Mouse (Mus musculus) midbrain, postnatal 0 days (tissue): Measurements from ENCODE around the gene Dtx4. TPM values are rescaled to one million over a fixed set of nuclear protein-coding genes. Genes with fewer than 3 reads are reported as not detected.

Experiments used
- ATAC-seq: fragments of 200-750 bp; cut with Nextera tagmentation; 2 replicates; pipeline ENCODE4 v1.8.0; 2017; ENCODE audit warnings: moderate number of reproducible peaks, mild to moderate bottlenecking, moderate TSS enrichment, moderate library complexity; ENCODE audit not compliant: low FRiP score
- DNase-seq: peaks from one replicate; pipeline ENCODE4 v3.0.0-alpha.2; 2015; ENCODE audit warnings: low spot score
- H3K27ac ChIP-seq: fragments of 300-500 bp; sonication (generic); 2 replicates; pipeline ENCODE4 v1.5.1; 2014; ENCODE audit warnings: low read depth, mild to moderate bottlenecking, low read length, mixed read lengths
- H3K27me3 ChIP-seq: fragments of 300-500 bp; sonication (generic); 2 replicates; pipeline ENCODE4 v1.6.1; 2014; ENCODE audit warnings: low read length, control low read depth, mixed read lengths; ENCODE audit not compliant: insufficient read depth
- H3K36me3 ChIP-seq: fragments of 300-500 bp; sonication (generic); 2 replicates; pipeline ENCODE4 v1.6.1; 2014; ENCODE audit warnings: low read length, control low read depth, mixed read lengths; ENCODE audit not compliant: insufficient read depth
- H3K4me1 ChIP-seq: fragments of 300-500 bp; sonication (generic); 2 replicates; pipeline ENCODE4 v1.6.1; 2014; ENCODE audit warnings: mild to moderate bottlenecking, control low read depth, antibody characterized with exemption, low read length, mixed read lengths; ENCODE audit not compliant: insufficient read depth
- H3K4me2 ChIP-seq: fragments of 300-500 bp; sonication (generic); 2 replicates; pipeline ENCODE4 v1.6.1; 2014; ENCODE audit warnings: low read depth, mild to moderate bottlenecking, low read length, mixed read lengths; ENCODE audit not compliant: poor library complexity, severe bottlenecking
- H3K4me3 ChIP-seq: fragments of 300-500 bp; sonication (generic); 2 replicates; pipeline ENCODE4 v1.5.1; 2014; ENCODE audit warnings: low read depth, mild to moderate bottlenecking, low read length, moderate library complexity
- H3K9ac ChIP-seq: fragments of 300-500 bp; sonication (generic); replicated peaks from 2 replicates; pipeline ENCODE4 v1.6.1; 2014; ENCODE audit warnings: mild to moderate bottlenecking, low read length, moderate library complexity, mixed read lengths; ENCODE audit not compliant: poor library complexity, severe bottlenecking
- H3K9me3 ChIP-seq: fragments of 300-500 bp; sonication (generic); 2 replicates; pipeline ENCODE4 v1.6.1; 2016; ENCODE audit warnings: low read length, control low read depth
- CTCF ChIP-seq: IDR thresholded peaks from 2 replicates; pipeline ENCODE4 v1.5.1; 2016; ENCODE audit warnings: antibody characterized with exemption, mild to moderate bottlenecking
- WGBS: fragments of 180-500 bp; shearing (Covaris S2); extraction: QIAGEN DNeasy Blood & Tissue Kit; methylation state at CpG from one replicate; pipeline ENCODE4 v1.1.7; 2014; 5-methylcytosine and 5-hydroxymethylcytosine counted together
- polyA plus RNA-seq: library from polyadenylated mRNA; unstranded; fragments of >200 nt; fragmentation: Nextera tagmentation; extraction: Ambion mirVana; gene quantifications from 2 replicates; pipeline ENCODE4 v1.2.1, GENCODE M21; 2015
- total RNA-seq: library from RNA; depleted of rRNA; stranded (reverse); fragments of >200 nt; gene quantifications from 2 replicates; pipeline ENCODE4 v1.2.3, GENCODE M21; 2014; rRNA removed

Gene Dtx4
- total and polyA plus RNA-seq, 2 experiments from 2014 or later = 26.3 to 57.5 TPM

DNA sequence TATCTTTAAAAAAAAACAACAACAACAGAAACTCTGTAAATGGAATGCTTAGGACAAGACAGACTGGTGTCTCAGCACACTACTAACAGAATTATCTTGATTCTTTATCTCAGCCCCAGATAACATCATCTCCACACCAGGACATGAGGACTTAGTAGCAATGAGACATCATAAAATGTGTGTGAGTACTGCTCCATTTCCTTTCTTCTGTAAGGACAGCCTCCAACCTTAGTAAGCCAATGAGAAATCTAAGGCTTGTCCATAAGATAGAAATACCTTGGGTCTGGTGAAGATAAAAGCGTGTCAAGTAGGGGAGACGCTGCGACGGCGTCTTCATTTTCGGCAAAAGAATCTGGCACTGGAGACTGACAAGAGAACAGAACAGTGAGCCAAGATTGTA, 73.6 kb downstream of the Dtx4 start, which contains the start of gene Pfpl:
Gene Pfpl (plus strand): TSS at position 301 of the 400 bp plus-strand sequence.
- no peaks in the 10 kb centered on the region for H3K9me3 ChIP-seq
- no peaks in the 10 kb centered on the region for H3K27me3 ChIP-seq
- H3K27ac ChIP-seq = no peak within 1 kb of the TSS
- ATAC-seq = no peak
- no peak within 1 kb of the TSS for H3K4me2 ChIP-seq
- H3K36me3 ChIP-seq = no peaks in the 10 kb centered on the region
- H3K4me3 ChIP-seq = no peak within 1 kb of the TSS
- no peak for DNase-seq
- H3K4me1 ChIP-seq = no peaks in the 10 kb centered on the region
- TF ChIP-seq CTCF = no peak
- WGBS = 97% methylated on average over 6 of the region's 6 CpGs
- no peak within 1 kb of the TSS for H3K9ac ChIP-seq

DNA sequence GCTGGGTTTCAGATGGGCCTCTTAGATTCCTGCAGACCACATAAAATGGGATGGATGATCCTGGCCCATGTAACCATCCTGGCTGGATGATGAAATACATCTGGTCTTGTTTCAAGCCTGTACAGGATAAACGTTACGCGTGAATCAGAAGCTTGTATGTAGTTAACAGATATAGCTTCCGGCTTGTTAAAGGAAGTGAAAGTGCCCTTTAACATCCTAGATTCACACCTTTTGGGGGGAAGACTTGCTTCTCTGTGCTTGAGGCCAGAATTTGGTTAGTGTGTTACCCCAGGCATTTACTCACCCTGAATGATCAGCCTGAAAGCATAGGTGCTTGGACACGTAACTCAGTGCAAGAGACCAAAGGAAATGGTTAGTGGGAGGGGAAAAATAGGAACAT, 74.2 kb downstream of the Dtx4 start:
- Histone ChIP-seq H3K4me3 (no peak overlapping the region), H3K4me2 (no peak overlapping the region), H3K4me1 (no peaks in the 10 kb centered on the region), H3K9me3 (no peaks in the 10 kb centered on the region), H3K36me3 (no peaks in the 10 kb centered on the region), H3K27ac (no peak overlapping the region), H3K27me3 (no peaks in the 10 kb centered on the region), H3K9ac (no peak overlapping the region)
- ATAC-seq (no peak), DNase-seq (no peak)
- WGBS = 91% methylated on average over 5 of the region's 5 CpGs
- no peak for TF ChIP-seq CTCF

DNA sequence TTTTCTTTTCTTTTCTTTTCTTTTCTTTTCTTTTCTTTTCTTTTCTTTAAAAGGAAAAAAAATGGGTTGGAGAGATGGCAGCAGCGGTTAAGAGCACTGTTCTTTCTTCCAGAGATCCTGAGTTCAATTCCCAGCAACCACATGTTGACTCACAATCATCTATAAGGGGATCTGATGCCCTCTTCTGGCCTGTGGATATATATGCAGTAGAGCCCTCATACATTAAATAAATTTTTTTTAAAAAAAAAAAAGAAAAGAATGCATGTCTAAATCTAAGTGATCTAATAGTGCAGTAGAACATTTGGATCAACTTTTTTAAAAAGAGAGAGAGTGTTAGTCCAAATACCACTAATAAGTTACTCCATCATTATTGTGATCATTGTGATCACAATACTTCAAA, 79.6 kb downstream of the Dtx4 start:
- Histone ChIP-seq H3K9ac (no peak overlapping the region), H3K4me2 (no peak overlapping the region), H3K27ac (no peak overlapping the region), H3K4me3 (no peak overlapping the region), H3K9me3 (no peaks in the 10 kb centered on the region), H3K4me1 (no peaks in the 10 kb centered on the region), H3K27me3 (no peaks in the 10 kb centered on the region), H3K36me3 (no peaks in the 10 kb centered on the region)
- TF ChIP-seq CTCF = no peak
- ATAC-seq (no peak), DNase-seq (no peak)
- WGBS = 79% methylated on average over 1 of the region's 1 CpGs

DNA sequence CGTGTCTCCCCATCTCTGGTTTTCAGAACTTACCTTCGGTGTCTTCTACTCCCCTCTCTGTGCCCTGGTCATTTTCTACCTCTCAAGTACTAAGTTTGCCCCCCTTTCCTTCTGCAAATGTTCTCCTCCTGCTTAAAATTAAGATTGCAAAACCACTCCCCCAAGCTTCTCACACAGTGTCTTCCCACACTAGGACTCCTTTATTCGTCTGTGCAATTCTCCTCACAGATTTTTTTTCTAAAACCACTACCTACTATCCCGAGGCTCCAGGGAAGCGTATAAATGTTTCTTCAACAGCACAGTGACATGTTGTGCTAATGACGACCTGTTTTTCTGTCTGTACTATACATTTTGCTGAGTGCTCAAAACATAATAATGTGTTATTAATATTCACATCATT, 80.7 kb downstream of the Dtx4 start:
- no peaks in the 10 kb centered on the region for H3K9me3 ChIP-seq
- no peak overlapping the region for H3K9ac ChIP-seq
- no peak overlapping the region for H3K4me2 ChIP-seq
- H3K4me3 ChIP-seq = no peak overlapping the region
- H3K27me3 ChIP-seq = no peaks in the 10 kb centered on the region
- no peak overlapping the region for H3K27ac ChIP-seq
- WGBS = 75% methylated on average over 6 of the region's 6 CpGs
- no peaks in the 10 kb centered on the region for H3K36me3 ChIP-seq
- no peaks in the 10 kb centered on the region for H3K4me1 ChIP-seq
- no peak for ATAC-seq
- DNase-seq = no peak
- no peak for TF ChIP-seq CTCF

DNA sequence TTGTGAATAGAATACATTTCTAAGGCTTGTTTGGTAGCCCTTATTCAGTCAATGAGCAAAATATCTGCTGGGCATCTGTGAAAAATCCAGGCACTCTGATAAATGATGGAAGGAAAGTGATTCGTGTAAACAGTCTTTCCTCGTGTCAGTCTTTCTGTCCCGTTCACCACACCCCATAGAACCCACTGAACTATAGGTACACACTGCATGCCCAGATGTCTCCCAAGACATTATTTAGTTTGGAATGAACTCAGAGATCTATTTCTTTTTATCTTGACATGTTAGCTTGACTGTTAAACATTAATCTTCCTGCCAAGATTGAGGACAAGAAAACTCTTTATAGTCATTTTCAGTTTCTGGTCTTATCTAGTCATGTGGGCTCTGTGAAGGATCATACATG, 82.9 kb downstream of the Dtx4 start:
- ATAC-seq (no peak), DNase-seq (no peak)
- no peaks in the 10 kb centered on the region for H3K9me3 ChIP-seq
- no peaks in the 10 kb centered on the region for H3K4me1 ChIP-seq
- 90% methylated on average over 3 of the region's 3 CpGs for WGBS
- H3K4me3 ChIP-seq = no peak overlapping the region
- no peak overlapping the region for H3K27ac ChIP-seq
- no peak overlapping the region for H3K9ac ChIP-seq
- TF ChIP-seq CTCF = no peak
- H3K36me3 ChIP-seq = no peaks in the 10 kb centered on the region
- no peak overlapping the region for H3K4me2 ChIP-seq
- H3K27me3 ChIP-seq = no peaks in the 10 kb centered on the region

DNA sequence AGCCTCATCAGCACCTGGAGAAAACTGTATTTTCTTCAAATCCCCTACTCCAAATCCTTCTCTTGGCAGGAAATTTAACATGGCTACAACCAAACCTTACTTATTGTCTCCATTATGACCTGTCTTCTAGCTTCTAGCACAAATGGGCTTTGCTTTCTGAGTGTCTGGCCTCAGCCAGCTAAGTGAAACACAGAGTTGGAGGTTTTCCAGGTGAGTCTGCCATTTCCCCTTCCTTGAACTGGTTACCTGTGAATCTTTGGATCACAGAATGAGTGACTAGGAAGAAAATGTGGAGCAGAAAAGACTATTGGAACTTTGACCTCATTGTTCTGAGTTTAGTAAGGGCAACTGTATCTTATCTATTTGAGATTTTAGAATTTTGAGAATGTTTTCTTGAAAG, 83.9 kb downstream of the Dtx4 start, which contains the start of gene Olfr1441:
Gene Olfr1441 (plus strand): TSS at position 73 of the 400 bp plus-strand sequence.
- no peaks in the 10 kb centered on the region for H3K4me1 ChIP-seq
- no peak for DNase-seq
- H3K9ac ChIP-seq = no peak within 1 kb of the TSS
- no peaks in the 10 kb centered on the region for H3K36me3 ChIP-seq
- H3K4me2 ChIP-seq = no peak within 1 kb of the TSS
- TF ChIP-seq CTCF = no peak
- H3K27ac ChIP-seq = no peak within 1 kb of the TSS
- no peaks in the 10 kb centered on the region for H3K27me3 ChIP-seq
- H3K9me3 ChIP-seq = no peaks in the 10 kb centered on the region
- no peak within 1 kb of the TSS for H3K4me3 ChIP-seq
- ATAC-seq = no peak

Other genes starting within 250 kb of the Dtx4 start
- gene Olfr235, start 240.4 kb downstream of the Dtx4 start, total RNA-seq = not detected in 2 replicates
- gene Olfr235, start 240.4 kb downstream of the Dtx4 start, polyA plus RNA-seq = not detected in 2 replicates
- not detected in 2 replicates for gene Olfr1434, start 221.6 kb downstream of the Dtx4 start, total RNA-seq
- not detected in 2 replicates for gene Olfr1434, start 221.6 kb downstream of the Dtx4 start, polyA plus RNA-seq
- gene Olfr1436, start 202.3 kb downstream of the Dtx4 start, total RNA-seq = not detected in 2 replicates
- not detected in 2 replicates for gene Olfr1436, start 202.3 kb downstream of the Dtx4 start, polyA plus RNA-seq
- not detected in 2 replicates for gene Olfr1437, start 176.4 kb downstream of the Dtx4 start, total RNA-seq
- not detected in 2 replicates for gene Olfr1437, start 176.4 kb downstream of the Dtx4 start, polyA plus RNA-seq
- not detected in 2 replicates for gene Olfr1438-ps1, start 165.5 kb downstream of the Dtx4 start, total RNA-seq
- not detected in 2 replicates for gene Olfr1438-ps1, start 165.5 kb downstream of the Dtx4 start, polyA plus RNA-seq
- gene Olfr1440, start 114.2 kb downstream of the Dtx4 start, total RNA-seq = not detected in 2 replicates
- not detected in 2 replicates for gene Olfr1440, start 114.2 kb downstream of the Dtx4 start, polyA plus RNA-seq
- not detected in 2 replicates for gene Olfr1441, start 84.0 kb downstream of the Dtx4 start, total RNA-seq
- not detected in 2 replicates for gene Olfr1441, start 84.0 kb downstream of the Dtx4 start, polyA plus RNA-seq
- not detected in 2 replicates for gene Pfpl, start 73.5 kb downstream of the Dtx4 start, total RNA-seq
- not detected in 2 replicates for gene Pfpl, start 73.5 kb downstream of the Dtx4 start, polyA plus RNA-seq
- 2.7 and 4.2 TPM in 2 replicates for gene Mpeg1, start 40.7 kb downstream of the Dtx4 start, total RNA-seq
- gene Mpeg1, start 40.7 kb downstream of the Dtx4 start, polyA plus RNA-seq = 0.83 and 0.88 TPM in 2 replicates
- gene Fam111a, start 44.3 kb upstream of the Dtx4 start, total RNA-seq = 2.3 and 4.2 TPM in 2 replicates
- 2.4 and 2.7 TPM in 2 replicates for gene Fam111a, start 44.3 kb upstream of the Dtx4 start, polyA plus RNA-seq
- gene Gm4952, start 98.5 kb upstream of the Dtx4 start, total RNA-seq = 0.16 and 2.5 TPM in 2 replicates
- 0.28 and 0.52 TPM in 2 replicates for gene Gm4952, start 98.5 kb upstream of the Dtx4 start, polyA plus RNA-seq
- gene Glyat, start 131.9 kb upstream of the Dtx4 start, total RNA-seq = not detected in 2 replicates
- gene Glyat, start 131.9 kb upstream of the Dtx4 start, polyA plus RNA-seq = not detected in 2 replicates
- not detected in 2 replicates for gene Olfr1442, start 169.0 kb upstream of the Dtx4 start, total RNA-seq
- gene Olfr1442, start 169.0 kb upstream of the Dtx4 start, polyA plus RNA-seq = not detected in 2 replicates
- gene Olfr1443, start 176.7 kb upstream of the Dtx4 start, total RNA-seq = not detected in 2 replicates
- gene Olfr1443, start 176.7 kb upstream of the Dtx4 start, polyA plus RNA-seq = not detected in 2 replicates
- not detected in 2 replicates for gene Keg1, start 194.3 kb upstream of the Dtx4 start, total RNA-seq
- not detected in 2 replicates for gene Keg1, start 194.3 kb upstream of the Dtx4 start, polyA plus RNA-seq